Mouse (Mus musculus): ENCODE data around the gene Rab3gap2.

DNA sequence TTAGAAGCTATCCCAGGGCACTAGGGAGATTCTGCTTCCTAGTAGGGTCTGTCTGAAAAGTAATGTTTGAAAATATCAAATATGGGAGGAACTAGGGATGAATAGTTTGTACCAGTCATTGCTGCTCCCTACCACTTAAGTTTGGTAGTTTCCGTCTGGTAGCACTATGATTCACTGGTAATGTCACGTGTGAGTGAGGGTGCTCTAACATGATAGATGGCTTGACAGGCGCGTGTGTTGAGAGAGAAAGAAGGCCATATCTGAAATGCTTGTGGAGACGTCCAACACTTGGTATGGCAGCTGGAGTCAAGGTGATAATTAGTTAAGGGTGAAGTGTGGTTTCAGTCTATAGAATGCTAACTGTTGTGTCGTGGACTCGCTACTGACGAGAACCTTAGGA is 1.2 kb downstream of the Rab3gap2 start:
- TF ChIP-seq GATA1 (IDR thresholded peaks at IDR 0.05; ENCODE audit: low read length) = no peak
- TF ChIP-seq TAL1 (IDR thresholded peaks at IDR 0.05; ENCODE audit: low read length) = no peak

All from erythroblast, embryonic 14.5 days (primary cell).